Mouse (Mus musculus) CH12.LX (cell line): ENCODE measurements around the gene Fam120a. TPM values are rescaled to one million over a fixed set of nuclear protein-coding genes. Genes with fewer than 3 reads are reported as not detected.

Experiments used
- DNase-seq: peaks from one replicate; pipeline ENCODE4 v3.0.0-alpha.2; 2013; ENCODE audit errors: extremely low read depth
- H3K27ac ChIP-seq: 2 replicates; pipeline ENCODE4 v1.5.1; 2012; ENCODE audit warnings: low read depth, mild to moderate bottlenecking, control low read depth, moderate library complexity; ENCODE audit not compliant: insufficient read depth
- H3K27me3 ChIP-seq: replicated peaks from 2 replicates; pipeline ENCODE3; 2012; ENCODE audit warnings: inconsistent platforms
- H3K36me3 ChIP-seq, 2 experiments: replicated peaks in 1 of 2; 2 replicates each; pipeline versions ENCODE3 to v1.6.1; 2012; ENCODE audit warnings: inconsistent platforms in 1 of 2, low read length in 1 of 2, mild to moderate bottlenecking in 1 of 2, mixed read lengths in 1 of 2, moderate library complexity in 1 of 2; ENCODE audit not compliant: control insufficient read depth in 1 of 2, insufficient read depth in 1 of 2
- H3K4me1 ChIP-seq, 2 experiments: 2 replicates each; pipeline ENCODE4 v1.6.1; 2012; ENCODE audit warnings: inconsistent platforms in 1 of 2, moderate library complexity in 1 of 2; ENCODE audit not compliant: insufficient read depth in 2 of 2, control insufficient read depth in 1 of 2
- H3K4me2 ChIP-seq: 2 replicates; pipeline ENCODE4 v1.6.1; 2012; ENCODE audit warnings: low read depth, mild to moderate bottlenecking, control low read depth; ENCODE audit not compliant: poor library complexity, insufficient read depth, severe bottlenecking
- H3K4me3 ChIP-seq, 3 experiments: fragments of 150-350 bp in 1 of 3; sonication (generic) in 1 of 3; replicated peaks in 1 of 3; 2 replicates each; pipeline versions ENCODE3 to v1.5.1; 2011 to 2012; ENCODE audit warnings: low read depth in 2 of 3, low read length in 2 of 3, mild to moderate bottlenecking in 2 of 3, moderate library complexity in 2 of 3, control low read depth in 1 of 3, improper control_type of control experiment in 1 of 3, inconsistent platforms in 1 of 3, mixed read lengths in 1 of 3; ENCODE audit not compliant: poor library complexity in 1 of 3
- H3K79me2 ChIP-seq: replicated peaks from 2 replicates; pipeline ENCODE4 v1.6.1; 2012; ENCODE audit warnings: mild to moderate bottlenecking, moderate library complexity; ENCODE audit not compliant: control insufficient read depth, poor library complexity, insufficient read depth, severe bottlenecking; ENCODE audit errors: extremely low read depth
- H3K9ac ChIP-seq: 2 replicates; pipeline ENCODE4 v1.6.1; 2012; ENCODE audit warnings: low read depth, mild to moderate bottlenecking, control low read depth, moderate library complexity; ENCODE audit not compliant: insufficient read depth
- H3K9me3 ChIP-seq: replicated peaks from 2 replicates; pipeline ENCODE3; 2012; ENCODE audit warnings: low read length, inconsistent platforms, mixed read lengths
- BHLHE40 ChIP-seq: IDR thresholded peaks from 2 replicates; pipeline ENCODE4 v1.6.1; 2011; ENCODE audit warnings: mild to moderate bottlenecking, low read depth, low read length, improper control_type of control experiment
- ELF1 ChIP-seq: IDR thresholded peaks from 2 replicates; pipeline ENCODE4 v1.6.1; 2014; ENCODE audit warnings: low read depth, mild to moderate bottlenecking, inconsistent platforms, low read length, improper control_type of control experiment
- EP300 ChIP-seq: IDR thresholded peaks from 2 replicates; pipeline ENCODE4 v1.6.1; 2011; ENCODE audit warnings: low read length, improper control_type of control experiment
- IRF4 ChIP-seq: IDR thresholded peaks from 2 replicates; pipeline ENCODE4 v1.6.1; 2014; ENCODE audit warnings: low read depth, mild to moderate bottlenecking, inconsistent platforms, low read length, improper control_type of control experiment
- JUN ChIP-seq: IDR thresholded peaks from 2 replicates; pipeline ENCODE4 v1.6.1; 2011; ENCODE audit warnings: low read depth, mild to moderate bottlenecking, low read length, improper control_type of control experiment, moderate library complexity; ENCODE audit not compliant: insufficient read depth
- JUND ChIP-seq: conservative IDR thresholded peaks from 2 replicates; pipeline ENCODE4 v1.6.1; 2011; ENCODE audit warnings: low read depth, low read length, improper control_type of control experiment
- MAZ ChIP-seq: IDR thresholded peaks from 2 replicates; pipeline ENCODE4 v1.6.1; 2012; ENCODE audit warnings: low read depth, mild to moderate bottlenecking, inconsistent platforms, low read length, improper control_type of control experiment, moderate library complexity
- MEF2A ChIP-seq: IDR thresholded peaks from 2 replicates; pipeline ENCODE4 v1.6.1; 2014; ENCODE audit warnings: low read depth, mild to moderate bottlenecking, inconsistent platforms, low read length, improper control_type of control experiment, borderline replicate concordance
- MXI1 ChIP-seq: IDR thresholded peaks from 2 replicates; pipeline ENCODE4 v1.6.1; 2011; ENCODE audit warnings: mild to moderate bottlenecking, low read depth, low read length, improper control_type of control experiment
- MYC ChIP-seq: IDR thresholded peaks from 2 replicates; pipeline ENCODE4 v1.6.1; 2011; ENCODE audit warnings: low read depth, mild to moderate bottlenecking, improper control_type of control experiment, low read length
- NELFE ChIP-seq: IDR thresholded peaks from 2 replicates; pipeline ENCODE4 v1.6.1; 2011; ENCODE audit warnings: low read depth, low read length, improper control_type of control experiment
- NRF1 ChIP-seq: IDR thresholded peaks from 2 replicates; pipeline ENCODE4 v1.6.1; 2014; ENCODE audit warnings: low read depth, mild to moderate bottlenecking, inconsistent platforms, low read length, improper control_type of control experiment, moderate library complexity
- POLR2A ChIP-seq: IDR thresholded peaks from 2 replicates; pipeline ENCODE4 v1.6.1; 2011; ENCODE audit warnings: low read depth, mild to moderate bottlenecking, improper control_type of control experiment, low read length
- POLR2AphosphoS2 ChIP-seq: IDR thresholded peaks from 2 replicates; pipeline ENCODE4 v1.6.1; 2011; ENCODE audit warnings: low read depth, low read length, improper control_type of control experiment
- RCOR1 ChIP-seq: conservative IDR thresholded peaks from 2 replicates; pipeline ENCODE4 v1.6.1; 2012; ENCODE audit warnings: low read depth, mild to moderate bottlenecking, inconsistent platforms, low read length, improper control_type of control experiment
- SIN3A ChIP-seq: IDR thresholded peaks from 2 replicates; pipeline ENCODE4 v1.6.1; 2012; ENCODE audit warnings: low read length, improper control_type of control experiment, inconsistent platforms
- TBP ChIP-seq: conservative IDR thresholded peaks from 2 replicates; pipeline ENCODE4 v1.6.1; 2011; ENCODE audit warnings: low read depth, low read length, improper control_type of control experiment
- UBTF ChIP-seq: IDR thresholded peaks from 2 replicates; pipeline ENCODE4 v1.6.1; 2012; ENCODE audit warnings: low read depth, mild to moderate bottlenecking, inconsistent platforms, low read length, improper control_type of control experiment, moderate library complexity
- dilution Hi-C: fragments of 300-500 bp; cut with MboI; formaldehyde crosslinking; loops from 2 replicates; pipeline ENCODE4 v1.14.3; 2020; ENCODE audit warnings: low sequenced_read_pairs; ENCODE audit not compliant: extremely low pct_unique_long_range_greater_than_20kb, extremely low pct_ligation_motif_present
- in situ Hi-C: fragments of 300-500 bp; cut with MboI; formaldehyde crosslinking; loops from 3 replicates; pipeline ENCODE4 v1.14.3; 2019; ENCODE audit warnings: low sequenced_read_pairs, low pct_ligation_motif_present, low pct_unique_long_range_greater_than_20kb, mixed read lengths
- polyA plus RNA-seq: library from polyadenylated mRNA; unstranded; fragments of >175 nt; gene quantifications from 2 replicates; pipeline ENCODE4 v1.2.1, GENCODE M21; 2012; ENCODE audit warnings: low read depth; ENCODE audit not compliant: insufficient read length
- total RNA-seq, 2 experiments: library from RNA; depleted of rRNA; stranded (reverse); fragments of 300-350 nt in 1 of 2; fragments of >200 nt in 1 of 2; gene quantifications; 2 replicates each; pipeline ENCODE4 v1.2.3; 2012 to 2014

Fam120a gene
- total and polyA plus RNA-seq, 3 experiments, result 70.0 to 122 (median 82.6) TPM

DNA sequence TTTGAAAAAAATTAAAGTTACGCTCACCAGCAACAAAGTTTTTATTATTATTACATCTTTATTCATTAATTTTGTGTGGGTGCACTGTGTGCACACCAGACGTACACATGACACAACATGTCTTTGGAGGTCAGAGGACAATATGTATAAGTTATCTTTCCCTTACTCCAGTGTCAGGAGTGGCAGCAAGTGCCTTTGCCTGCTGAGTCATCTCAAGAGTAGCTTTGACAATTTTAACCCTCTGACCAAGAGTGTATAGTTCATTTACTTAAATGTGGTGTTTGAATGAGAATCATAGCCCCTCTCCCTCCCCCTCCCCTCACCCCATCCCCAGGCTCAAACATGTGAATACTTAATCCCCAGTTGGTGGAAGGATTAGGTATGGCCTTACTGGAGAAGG, 40.2 kb downstream of the Fam120a start:
- H3K4me2 ChIP-seq, result no peak overlapping the region
- H3K9me3 ChIP-seq, result no peaks in the 10 kb centered on the region
- H3K27me3 ChIP-seq, result no peaks in the 10 kb centered on the region
- H3K4me1 ChIP-seq, result peaks cover 12 to 48% of the 10 kb centered on the region in 2 experiments
- no peak overlapping the region for H3K9ac ChIP-seq
- dilution Hi-C loops (no loop called here), in situ Hi-C loops (no loop called here)
- peaks cover 51 to 89% of the 10 kb centered on the region in 2 experiments for H3K36me3 ChIP-seq
- TF ChIP-seq NRF1 (no peak), IRF4 (peak; percentile 92), JUND (peak; percentile 92), JUN (peak; percentile 73), MEF2A (0 out of 2 replicates have a peak, but pooled peaks have one; percentile 43), MAZ (no peak), RCOR1 (0 out of 2 replicates have a peak, but pooled peaks have one; percentile 19), UBTF (no peak), EP300 (peak; percentile 49; the same call in 1 of the 2 replicates), MXI1 (no peak)
- peak overlapping the region; percentile 66 for H3K27ac ChIP-seq
- no peak overlapping the region for H3K4me3 ChIP-seq
- peak; percentile 38 for DNase-seq
- H3K79me2 ChIP-seq, result peaks cover 33% of the 10 kb centered on the region

DNA sequence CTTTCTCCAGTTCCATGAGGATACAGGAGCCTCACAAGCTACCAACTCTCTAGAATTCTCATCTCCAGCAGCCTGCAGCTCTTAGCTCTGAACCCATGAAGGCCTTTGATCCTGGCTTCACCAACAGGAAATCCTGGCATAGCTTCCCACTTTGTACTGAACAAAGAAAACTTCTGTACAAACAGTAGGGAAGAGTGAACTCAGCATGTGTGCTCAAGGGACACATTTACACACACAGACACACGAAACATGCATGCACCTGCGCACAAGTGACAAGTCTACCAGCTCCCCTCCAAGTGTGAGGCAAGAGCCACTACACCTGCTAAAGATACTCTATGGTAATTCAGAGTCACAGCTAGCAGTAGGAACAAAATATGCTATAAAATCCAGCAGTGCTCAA, 45.1 kb downstream of the Fam120a start:
- TF ChIP-seq POLR2AphosphoS2 (no peak), POLR2A (no peak), JUN (no peak), ELF1 (no peak), BHLHE40 (no peak), TBP (no peak), MXI1 (no peak), NRF1 (no peak), MYC (no peak), NELFE (no peak), EP300 (no peak), RCOR1 (no peak), MAZ (no peak), SIN3A (no peak)
- Histone ChIP-seq H3K9ac (no peak overlapping the region), H3K4me1 (peaks cover 2 to 3% of the 10 kb centered on the region in 2 experiments; a peak in 3 of 4 replicates), H3K4me3 (no peak overlapping the region), H3K27me3 (no peaks in the 10 kb centered on the region), H3K79me2 (peaks cover 10% of the 10 kb centered on the region), H3K27ac (no peak overlapping the region), H3K9me3 (no peaks in the 10 kb centered on the region), H3K4me2 (no peak overlapping the region), H3K36me3 (peaks cover 45 to 88% of the 10 kb centered on the region in 2 experiments)
- DNase-seq, result no peak
- dilution Hi-C loops, result no loop called here
- in situ Hi-C loops, result no loop called here
